Mouse (Mus musculus) heart, embryonic 16.5 days (tissue): ENCODE measurements at regions not wholly inside any gene's neighbourhood (a gene's known extent, or its start where the extent isn't known, plus 50 kb on each side); places are given as distances from the start of the nearest gene placed in this dataset.

Experiments
- ATAC-seq: fragments of 200-750 bp; cut with Nextera tagmentation; replicated peaks from 2 replicates; pipeline ENCODE4 v1.8.0; 2017; ENCODE audit warnings: moderate number of reproducible peaks; ENCODE audit not compliant: insufficient read depth, low FRiP score; ENCODE audit errors: extremely low read depth
- H3K27ac ChIP-seq: fragments of 300-500 bp; sonication (generic); 2 replicates; pipeline ENCODE4 v1.5.1; 2014; ENCODE audit warnings: mild to moderate bottlenecking, low read length, control low read depth, moderate library complexity
- H3K27me3 ChIP-seq: fragments of 300-500 bp; sonication (generic); 2 replicates; pipeline ENCODE4 v1.6.1; 2014; ENCODE audit warnings: low read length, mixed read lengths; ENCODE audit not compliant: control insufficient read depth, insufficient read depth
- H3K36me3 ChIP-seq: fragments of 300-500 bp; sonication (generic); 2 replicates; pipeline ENCODE4 v1.6.1; 2014; ENCODE audit not compliant: control insufficient read depth, insufficient read depth
- H3K4me1 ChIP-seq: fragments of 300-500 bp; sonication (generic); 2 replicates; pipeline ENCODE4 v1.6.1; 2014; ENCODE audit warnings: low read length, mixed read lengths; ENCODE audit not compliant: control insufficient read depth, insufficient read depth
- H3K4me2 ChIP-seq: fragments of 300-500 bp; sonication (generic); 2 replicates; pipeline ENCODE4 v1.6.1; 2014; ENCODE audit warnings: low read depth, mild to moderate bottlenecking, control low read depth, low read length
- H3K4me3 ChIP-seq: fragments of 300-500 bp; sonication (generic); 2 replicates; pipeline ENCODE4 v1.5.1; 2014; ENCODE audit warnings: mild to moderate bottlenecking, control low read depth, low read length
- H3K9ac ChIP-seq: fragments of 300-500 bp; sonication (generic); 2 replicates; pipeline ENCODE4 v1.6.1; 2014; ENCODE audit warnings: low read length, control low read depth
- H3K9me3 ChIP-seq: fragments of 300-500 bp; sonication (generic); replicated peaks from 2 replicates; pipeline ENCODE4 v1.6.1; 2016; ENCODE audit warnings: low read length; ENCODE audit not compliant: control insufficient read depth
- WGBS: fragments of 180-500 bp; shearing (Covaris S2); extraction: QIAGEN DNeasy Blood & Tissue Kit; methylation state at CpG from one replicate; pipeline ENCODE4 v1.1.7; 2014; 5-methylcytosine and 5-hydroxymethylcytosine counted together

DNA sequence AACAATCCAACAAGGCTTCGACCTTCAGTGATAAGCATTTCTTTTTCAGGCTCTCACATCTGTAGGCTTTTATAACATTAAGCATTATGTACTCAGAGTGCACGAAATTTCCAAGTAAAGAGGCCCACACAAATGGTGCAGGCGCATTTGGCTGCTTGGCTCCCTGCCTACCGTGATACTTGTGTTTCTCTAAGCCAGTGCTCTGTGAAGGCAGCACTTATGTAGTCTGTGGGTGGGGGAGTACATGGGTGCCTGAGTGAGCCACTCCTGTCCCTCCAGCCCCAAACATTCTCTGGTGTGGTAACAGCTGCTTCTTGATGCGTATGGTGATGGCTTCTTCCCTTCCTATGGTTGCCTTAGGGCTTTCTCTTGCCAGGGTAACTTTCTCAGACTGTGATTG, 121.9 kb upstream of the Hs3st3a1 start:
- 66% methylated on average over 5 of the region's 5 CpGs for WGBS
- no peak overlapping the region for H3K4me2 ChIP-seq
- H3K9me3 ChIP-seq, result no peaks in the 10 kb centered on the region
- H3K36me3 ChIP-seq, result no peaks in the 10 kb centered on the region
- H3K4me1 ChIP-seq, result no peaks in the 10 kb centered on the region
- H3K4me3 ChIP-seq, result no peak overlapping the region
- no peak overlapping the region for H3K9ac ChIP-seq
- no peaks in the 10 kb centered on the region for H3K27me3 ChIP-seq
- ATAC-seq, result no peak
- no peak overlapping the region for H3K27ac ChIP-seq

DNA sequence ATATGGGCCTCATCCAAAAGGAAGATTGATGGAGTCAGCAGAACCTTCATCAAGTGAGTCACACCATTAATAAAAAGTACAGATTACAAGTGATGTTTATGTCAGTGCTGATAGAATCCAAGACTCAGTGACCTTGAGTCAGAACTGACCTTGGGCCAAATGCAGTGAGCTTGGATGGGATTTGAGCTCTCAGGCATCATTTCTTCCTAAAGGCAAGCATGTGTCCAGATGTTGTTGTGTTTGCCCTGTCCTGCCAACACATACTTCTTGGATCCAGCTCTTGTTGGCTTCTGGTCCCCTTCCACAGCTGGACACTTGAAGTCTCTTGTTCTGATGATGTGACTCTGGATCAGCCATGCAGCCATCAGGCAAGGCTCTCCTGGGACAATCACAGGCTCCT, 125.3 kb upstream of the Hs3st3a1 start:
- H3K4me3 ChIP-seq, result no peak overlapping the region
- ATAC-seq, result no peak

DNA sequence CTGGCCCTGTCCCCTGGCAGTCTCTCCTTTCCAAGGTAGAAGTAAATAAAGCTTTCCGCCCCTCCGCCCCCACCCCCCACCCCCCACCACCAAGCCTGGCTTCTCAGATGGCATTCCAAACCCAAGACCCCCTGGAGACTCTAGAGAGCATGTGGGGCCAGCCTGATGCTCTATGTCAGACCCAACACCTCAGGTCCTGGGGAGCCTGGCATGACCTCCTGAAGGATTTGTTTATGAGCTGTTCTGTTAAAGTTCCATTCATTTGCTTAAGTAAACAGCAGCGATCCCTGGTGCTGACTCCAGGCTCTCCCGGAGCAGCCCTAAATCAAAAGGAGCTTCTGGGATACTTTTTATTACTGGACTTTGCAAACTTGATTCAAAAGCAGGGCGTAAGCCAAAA, 137.3 kb upstream of the Hs3st3a1 start:
- Histone ChIP-seq H3K36me3 (no peaks in the 10 kb centered on the region), H3K4me3 (no peak overlapping the region), H3K4me1 (no peaks in the 10 kb centered on the region), H3K4me2 (no peak overlapping the region), H3K27me3 (peaks cover 8% of the 10 kb centered on the region), H3K9me3 (no peaks in the 10 kb centered on the region), H3K27ac (no peak overlapping the region), H3K9ac (no peak overlapping the region)
- ATAC-seq, result no peak
- WGBS, result 15% methylated on average over 5 of the region's 5 CpGs

More for the DNA sequence above, 125.3 kb upstream of the Hs3st3a1 start:
- Histone ChIP-seq H3K4me1 (no peaks in the 10 kb centered on the region), H3K27ac (no peak overlapping the region), H3K27me3 (no peaks in the 10 kb centered on the region), H3K4me2 (no peak overlapping the region), H3K36me3 (no peaks in the 10 kb centered on the region), H3K9me3 (no peaks in the 10 kb centered on the region), H3K9ac (no peak overlapping the region)

DNA sequence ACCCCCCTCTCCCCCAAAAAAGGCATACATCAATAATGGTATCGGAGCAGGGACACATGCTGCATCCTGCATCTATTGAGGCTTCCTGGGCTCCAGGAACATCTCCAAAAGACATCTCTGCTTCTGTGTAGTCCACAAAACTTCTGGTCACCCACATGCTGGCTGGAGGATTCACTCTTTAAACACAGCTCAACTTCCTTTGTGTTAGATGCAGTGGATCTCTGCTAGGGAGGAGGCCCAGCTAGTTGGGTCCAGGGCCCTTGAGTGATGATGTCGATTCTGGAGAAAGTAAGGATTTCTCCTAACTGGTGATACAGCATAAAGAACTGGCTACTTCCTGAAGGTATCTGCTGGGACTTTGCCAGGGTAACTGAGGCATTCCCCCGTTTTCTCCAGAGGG, 146.9 kb upstream of the Hs3st3a1 start:
- Histone ChIP-seq H3K4me2 (no peak overlapping the region), H3K4me1 (no peaks in the 10 kb centered on the region), H3K36me3 (no peaks in the 10 kb centered on the region), H3K27ac (no peak overlapping the region), H3K27me3 (no peaks in the 10 kb centered on the region), H3K9ac (no peak overlapping the region), H3K4me3 (no peak overlapping the region), H3K9me3 (no peaks in the 10 kb centered on the region)
- no peak for ATAC-seq
- WGBS, result 90% methylated on average over 3 of the region's 3 CpGs

DNA sequence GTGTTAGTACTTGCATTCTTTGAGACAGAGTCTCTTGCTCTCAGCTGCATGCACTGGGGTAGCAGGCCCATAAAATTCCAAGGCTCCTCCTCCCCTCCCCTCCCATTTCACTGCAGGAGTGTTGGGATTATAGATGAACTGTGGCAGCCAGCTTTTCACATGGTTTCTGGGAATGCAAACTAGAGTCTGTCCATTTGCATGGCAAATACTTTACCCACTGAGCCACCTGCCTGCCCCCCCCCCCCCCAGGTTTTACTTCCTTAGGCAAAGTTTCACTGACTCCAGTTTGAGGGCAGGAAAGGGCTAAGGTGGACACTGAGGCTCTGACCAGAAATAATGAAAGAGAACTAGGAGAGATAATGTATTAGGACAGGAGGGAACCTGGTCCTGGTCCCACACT, 147.6 kb upstream of the Hs3st3a1 start:
- Histone ChIP-seq H3K4me2 (no peak overlapping the region), H3K4me1 (no peaks in the 10 kb centered on the region), H3K4me3 (no peak overlapping the region), H3K9me3 (no peaks in the 10 kb centered on the region), H3K9ac (no peak overlapping the region), H3K36me3 (no peaks in the 10 kb centered on the region), H3K27me3 (no peaks in the 10 kb centered on the region), H3K27ac (no peak overlapping the region)
- no peak for ATAC-seq

DNA sequence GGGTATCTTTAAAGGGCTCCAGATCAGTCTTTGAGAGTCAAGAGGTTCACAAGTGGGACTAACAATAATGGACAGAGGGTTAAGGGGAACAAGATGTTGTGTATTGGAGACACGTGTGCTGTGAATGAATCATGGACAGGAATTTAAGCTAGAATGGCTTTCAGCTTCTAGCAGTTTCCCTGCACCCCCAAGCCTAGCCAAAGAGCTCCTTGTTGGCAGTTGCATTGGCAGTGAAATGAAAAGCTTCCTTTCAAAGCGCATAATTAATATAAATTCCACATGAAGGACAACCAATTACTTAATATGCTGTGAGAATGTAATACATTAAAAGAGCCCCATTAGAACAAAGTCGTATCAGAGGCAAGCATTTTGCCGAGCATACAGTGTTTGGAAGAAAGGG, 153.4 kb upstream of the Hs3st3a1 start:
- ATAC-seq, result no peak
- no peaks in the 10 kb centered on the region for H3K27me3 ChIP-seq
- H3K27ac ChIP-seq, result no peak overlapping the region
- no peak overlapping the region for H3K4me3 ChIP-seq
- no peaks in the 10 kb centered on the region for H3K9me3 ChIP-seq
- no peak overlapping the region for H3K9ac ChIP-seq
- 70% methylated on average over 4 of the region's 4 CpGs for WGBS
- no peaks in the 10 kb centered on the region for H3K4me1 ChIP-seq
- H3K4me2 ChIP-seq, result no peak overlapping the region
- no peaks in the 10 kb centered on the region for H3K36me3 ChIP-seq

DNA sequence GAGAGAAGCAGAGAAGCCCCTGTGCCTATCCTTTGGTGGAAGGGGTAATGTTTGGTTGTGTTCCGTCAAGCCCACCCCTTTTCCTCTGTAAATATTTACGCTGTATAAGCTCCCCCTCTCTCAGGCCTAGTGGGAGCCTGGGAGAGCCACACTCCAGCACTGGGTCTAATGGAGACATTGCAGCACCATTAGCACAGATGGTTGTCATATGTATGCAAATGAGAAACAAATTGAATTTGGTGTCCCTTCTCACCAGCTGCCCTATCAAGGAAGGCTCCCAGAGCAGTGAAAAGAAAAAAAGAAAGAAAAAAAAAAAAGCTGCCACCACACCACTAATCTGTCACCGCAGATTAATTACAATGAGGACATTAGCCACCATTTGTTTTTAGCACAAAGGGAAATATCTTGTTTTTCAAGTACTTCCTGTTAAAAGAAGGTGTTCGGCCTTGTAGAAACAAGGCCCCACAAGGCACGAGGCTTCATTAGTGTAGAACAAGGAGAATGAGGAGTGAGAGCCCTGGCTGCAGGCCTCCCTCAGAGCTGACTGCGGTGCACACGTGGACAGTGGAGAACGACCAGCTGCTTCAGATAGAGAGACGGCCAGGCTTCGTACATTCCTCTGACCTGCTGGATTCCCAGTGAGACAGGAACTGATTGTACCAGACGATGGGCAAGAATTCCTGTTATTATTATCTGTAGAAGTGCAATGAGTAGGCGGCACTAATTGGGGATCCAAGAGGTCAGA, 156.7 kb upstream of the Hs3st3a1 start:
- no peaks in the 10 kb centered on the region for H3K27me3 ChIP-seq
- H3K4me1 ChIP-seq, result no peaks in the 10 kb centered on the region
- WGBS, result 26% methylated on average over 12 of the region's 12 CpGs
- ATAC-seq, result no peak
- H3K9ac ChIP-seq, result no peak overlapping the region
- H3K4me3 ChIP-seq, result no peak overlapping the region
- H3K4me2 ChIP-seq, result no peak overlapping the region
- no peaks in the 10 kb centered on the region for H3K9me3 ChIP-seq
- H3K36me3 ChIP-seq, result no peaks in the 10 kb centered on the region
- no peak overlapping the region for H3K27ac ChIP-seq

DNA sequence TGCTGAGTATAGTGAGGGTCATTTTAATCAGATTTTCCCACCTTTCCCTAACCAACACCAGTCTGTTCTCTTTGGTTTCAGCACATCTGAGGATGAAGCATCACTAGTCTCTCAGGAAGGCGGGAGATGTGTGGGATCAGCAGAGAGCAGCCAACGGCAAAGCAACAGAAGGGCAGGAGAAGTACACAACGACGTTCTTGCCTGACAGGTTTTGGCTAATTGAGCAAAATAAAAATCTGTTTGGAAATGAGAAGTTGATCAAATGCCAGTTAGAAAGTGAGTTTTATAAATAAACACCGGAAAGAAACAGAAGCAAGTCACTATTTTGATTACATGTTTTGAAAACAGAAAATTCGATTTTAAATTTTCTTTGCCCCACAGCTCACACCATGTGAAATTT, 161.4 kb upstream of the Hs3st3a1 start:
- Histone ChIP-seq H3K9ac (no peak overlapping the region), H3K27me3 (no peaks in the 10 kb centered on the region), H3K36me3 (no peaks in the 10 kb centered on the region), H3K4me2 (no peak overlapping the region), H3K9me3 (no peaks in the 10 kb centered on the region), H3K4me3 (no peak overlapping the region), H3K27ac (no peak overlapping the region), H3K4me1 (no peaks in the 10 kb centered on the region)
- WGBS, result 84% methylated on average over 6 of the region's 6 CpGs
- ATAC-seq, result no peak

DNA sequence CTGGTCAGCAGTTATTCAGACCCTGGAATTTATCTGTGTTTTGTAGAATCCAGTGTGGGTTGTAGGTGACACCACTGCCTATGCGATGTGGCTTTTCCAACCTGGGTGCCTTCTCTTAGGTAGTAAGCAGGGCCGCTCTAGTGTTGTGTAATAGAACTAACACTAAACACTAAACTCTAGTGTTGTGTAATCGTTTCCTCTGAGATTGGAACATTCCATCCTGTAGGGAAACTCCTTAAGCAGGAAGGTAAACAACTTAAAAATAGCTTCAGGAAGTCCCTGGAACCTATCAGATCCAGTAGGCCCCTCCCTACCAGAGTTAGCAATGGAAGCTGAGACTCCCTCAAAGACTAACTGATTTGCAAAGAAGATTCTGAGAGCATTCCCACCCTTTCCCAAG, 161.9 kb upstream of the Hs3st3a1 start:
- Histone ChIP-seq H3K4me1 (no peaks in the 10 kb centered on the region), H3K27ac (no peak overlapping the region), H3K36me3 (no peaks in the 10 kb centered on the region), H3K9me3 (no peaks in the 10 kb centered on the region), H3K9ac (no peak overlapping the region), H3K27me3 (no peaks in the 10 kb centered on the region), H3K4me2 (no peak overlapping the region), H3K4me3 (no peak overlapping the region)
- ATAC-seq, result no peak
- 53% methylated on average over 3 of the region's 3 CpGs for WGBS
